Mouse (Mus musculus): Measurements from ENCODE around the gene Pdzrn4. TPM values are rescaled to one million over a fixed set of nuclear protein-coding genes. Genes with fewer than 3 reads are reported as not detected.

The Pdzrn4 gene
- polyA plus RNA-seq, 1 experiment from 2014 or later, result 15.9 TPM

DNA sequence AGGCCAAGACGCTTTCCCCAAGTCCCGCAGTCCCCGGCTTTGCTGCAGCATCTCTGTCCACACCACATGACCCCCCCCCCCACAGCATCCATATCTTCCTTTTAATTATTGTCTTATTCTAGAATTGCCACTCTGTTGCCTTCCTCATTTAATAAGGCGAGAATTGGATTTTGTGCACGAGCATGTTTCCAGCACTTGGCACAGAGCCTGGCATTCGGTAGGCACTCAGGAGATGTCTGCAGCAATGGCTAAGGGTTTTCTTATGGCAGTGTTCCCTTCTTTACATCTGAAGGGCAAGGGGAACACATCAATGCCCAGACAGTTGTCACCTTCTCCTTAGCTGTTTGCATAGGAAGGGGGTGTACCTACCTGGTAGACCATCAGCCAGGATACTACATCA lies 282.9 kb downstream of the Pdzrn4 start:
- H3K27ac ChIP-seq, result no peak overlapping the region
- no peaks in the 10 kb centered on the region for H3K9me3 ChIP-seq
- H3K36me3 ChIP-seq, result no peaks in the 10 kb centered on the region
- H3K9ac ChIP-seq, result no peak overlapping the region
- H3K4me2 ChIP-seq (replicated peaks), result no peak overlapping the region
- no peaks in the 10 kb centered on the region for H3K27me3 ChIP-seq (replicated peaks)
- 97% methylated on average over 6 of the region's 6 CpGs for WGBS
- H3K4me3 ChIP-seq, result no peak overlapping the region
- H3K4me1 ChIP-seq, result no peaks in the 10 kb centered on the region
- ATAC-seq (ENCODE audit: low FRiP score, low read depth), result no peak

DNA sequence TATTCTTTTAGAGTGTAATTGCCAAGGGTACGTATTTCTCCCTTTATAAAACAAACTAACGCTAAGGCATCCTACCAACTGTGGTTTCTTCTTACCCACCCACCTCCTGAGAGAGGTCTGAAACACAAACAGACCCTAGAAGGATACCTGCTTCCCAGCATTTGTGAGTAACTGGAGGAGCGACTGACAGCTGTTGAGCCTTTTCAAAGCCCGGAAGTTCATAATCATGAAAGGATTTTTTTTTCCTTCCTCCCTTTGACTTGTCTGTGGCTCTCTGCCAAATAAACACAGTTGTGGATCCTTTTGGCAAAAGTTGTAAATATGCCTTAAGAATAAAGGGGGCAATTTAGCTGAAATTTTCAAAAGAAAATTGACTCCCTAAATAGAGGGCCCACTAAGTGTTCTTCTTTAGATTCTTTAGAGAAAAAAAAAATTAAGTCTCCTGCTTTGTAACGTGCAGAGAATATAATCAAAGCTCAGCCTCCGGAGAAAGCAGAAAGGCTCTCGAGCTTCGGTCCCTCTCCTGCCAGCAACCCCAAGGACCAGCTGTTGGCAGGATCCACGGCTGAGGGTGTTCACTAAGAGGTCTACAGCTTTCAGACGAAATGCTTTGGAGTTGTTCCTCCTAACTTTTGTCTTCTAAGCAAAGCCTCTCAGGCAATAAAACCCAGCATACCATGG lies 299.7 kb downstream of the Pdzrn4 start:
- no peak for ATAC-seq (ENCODE audit: low FRiP score, low read depth)
- Histone ChIP-seq H3K9me3 (no peaks in the 10 kb centered on the region), H3K9ac (no peak overlapping the region), H3K4me1 (peaks cover 6% of the 10 kb centered on the region; the same call in 1 of the 2 replicates), H3K4me2 (replicated peaks) (no peak overlapping the region), H3K27me3 (replicated peaks) (no peaks in the 10 kb centered on the region), H3K4me3 (no peak overlapping the region), H3K36me3 (no peaks in the 10 kb centered on the region), H3K27ac (no peak overlapping the region)
- 29% methylated on average over 10 of the region's 10 CpGs for WGBS

DNA sequence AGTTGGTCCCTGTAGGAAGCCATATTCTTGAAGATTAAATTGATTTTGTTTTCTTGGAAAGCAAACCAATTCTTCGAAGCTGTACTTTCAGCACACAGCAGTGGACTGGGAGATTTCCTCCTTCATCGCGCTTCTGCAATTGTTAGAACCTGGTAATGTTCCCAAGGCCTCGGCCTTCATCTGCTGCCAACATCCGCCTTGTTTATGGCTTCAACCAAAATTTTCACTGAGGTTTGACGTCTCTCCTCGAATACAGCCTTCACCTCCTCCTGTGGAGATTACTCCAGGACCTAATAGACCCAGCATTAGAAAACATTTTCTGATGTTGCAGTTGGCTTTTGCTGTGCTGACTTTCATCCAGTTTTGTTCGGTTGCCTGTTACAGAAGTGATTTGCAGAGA lies 307.5 kb downstream of the Pdzrn4 start:
- ATAC-seq (ENCODE audit: low FRiP score, low read depth), result no peak
- 82% methylated on average over 8 of the region's 8 CpGs for WGBS
- no peaks in the 10 kb centered on the region for H3K27me3 ChIP-seq (replicated peaks)
- H3K9me3 ChIP-seq, result no peaks in the 10 kb centered on the region
- no peaks in the 10 kb centered on the region for H3K4me1 ChIP-seq
- H3K27ac ChIP-seq, result no peak overlapping the region
- H3K36me3 ChIP-seq, result no peaks in the 10 kb centered on the region
- H3K4me2 ChIP-seq (replicated peaks), result no peak overlapping the region
- H3K4me3 ChIP-seq, result no peak overlapping the region
- no peak overlapping the region for H3K9ac ChIP-seq

DNA sequence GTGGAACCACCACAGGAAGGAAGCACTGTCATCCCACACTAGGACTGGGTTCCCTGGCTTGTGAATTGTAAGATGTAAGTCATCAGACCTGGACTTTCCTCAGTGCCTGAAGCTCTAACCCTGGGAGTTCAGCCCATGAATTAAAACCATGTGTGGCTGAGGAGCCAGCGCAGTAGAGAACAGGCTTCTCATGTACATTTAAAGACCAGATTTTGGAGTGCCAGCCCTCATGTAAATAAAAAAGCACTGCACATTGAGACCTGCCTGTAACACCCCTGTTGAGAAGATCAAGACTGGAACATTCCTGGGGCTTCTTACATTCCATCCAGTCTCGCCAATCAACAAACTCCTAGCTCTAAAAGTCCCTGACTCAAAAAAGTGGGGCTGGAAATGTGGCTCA lies 342.0 kb downstream of the Pdzrn4 start:
- no peaks in the 10 kb centered on the region for H3K9me3 ChIP-seq
- 75% methylated on average over 2 of the region's 2 CpGs for WGBS
- no peaks in the 10 kb centered on the region for H3K27me3 ChIP-seq (replicated peaks)
- no peak overlapping the region for H3K4me3 ChIP-seq
- no peaks in the 10 kb centered on the region for H3K4me1 ChIP-seq
- no peak overlapping the region for H3K27ac ChIP-seq
- H3K36me3 ChIP-seq, result no peaks in the 10 kb centered on the region
- no peak overlapping the region for H3K9ac ChIP-seq
- ATAC-seq (ENCODE audit: low FRiP score, low read depth), result no peak
- H3K4me2 ChIP-seq (replicated peaks), result no peak overlapping the region

DNA sequence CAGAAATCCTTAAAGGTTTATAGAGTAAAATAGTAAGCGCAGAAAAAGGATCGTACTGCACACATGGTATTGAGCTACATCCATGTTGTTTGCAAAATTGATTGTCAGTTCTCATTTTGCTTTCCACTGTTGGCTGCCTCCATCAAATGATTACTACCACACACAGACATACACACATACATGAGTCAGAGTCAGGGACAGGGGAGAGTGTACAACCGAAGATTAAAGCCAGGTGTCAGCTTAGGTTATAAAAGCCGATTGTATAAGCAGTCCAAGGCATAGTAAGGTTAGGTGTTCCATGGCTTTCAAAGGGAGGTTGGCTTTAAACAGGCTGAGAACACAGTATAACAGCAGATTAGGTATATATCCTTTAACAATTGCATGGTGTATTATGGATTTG lies 343.2 kb downstream of the Pdzrn4 start:
- no peak overlapping the region for H3K4me2 ChIP-seq (replicated peaks)
- WGBS, result 92% methylated on average over 4 of the region's 4 CpGs
- H3K9ac ChIP-seq, result no peak overlapping the region
- H3K9me3 ChIP-seq, result no peaks in the 10 kb centered on the region
- no peak for ATAC-seq (ENCODE audit: low FRiP score, low read depth)
- no peaks in the 10 kb centered on the region for H3K36me3 ChIP-seq
- no peak overlapping the region for H3K4me3 ChIP-seq
- H3K27ac ChIP-seq, result no peak overlapping the region
- no peaks in the 10 kb centered on the region for H3K27me3 ChIP-seq (replicated peaks)
- H3K4me1 ChIP-seq, result no peaks in the 10 kb centered on the region

DNA sequence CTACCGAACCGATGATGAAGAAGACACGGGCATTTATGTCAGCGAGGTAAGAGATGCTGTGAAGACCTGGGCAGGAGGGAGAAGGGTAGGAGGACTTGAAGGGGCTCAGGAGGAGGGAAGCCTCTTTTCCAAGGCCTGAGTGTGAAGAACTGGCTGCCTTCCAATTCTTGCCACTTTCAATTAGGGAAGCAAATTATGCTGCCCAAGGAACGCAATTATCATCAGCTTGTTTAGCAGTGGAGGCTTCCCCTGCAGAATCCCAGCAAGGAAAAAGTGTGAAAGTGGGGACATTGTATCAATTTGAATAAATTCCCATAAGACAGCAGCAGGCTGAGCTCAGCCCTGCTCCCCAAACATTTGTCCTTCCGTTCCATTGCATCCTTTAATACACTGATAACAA lies 346.9 kb downstream of the Pdzrn4 start:
- no peaks in the 10 kb centered on the region for H3K4me1 ChIP-seq
- no peak overlapping the region for H3K9ac ChIP-seq
- peak; percentile 48; the same call in 1 of the 2 replicates for ATAC-seq (ENCODE audit: low FRiP score, low read depth)
- H3K27ac ChIP-seq, result no peak overlapping the region
- H3K36me3 ChIP-seq, result no peaks in the 10 kb centered on the region
- no peak overlapping the region for H3K4me3 ChIP-seq
- 61% methylated on average over 6 of the region's 6 CpGs for WGBS
- no peaks in the 10 kb centered on the region for H3K27me3 ChIP-seq (replicated peaks)
- H3K9me3 ChIP-seq, result no peaks in the 10 kb centered on the region
- H3K4me2 ChIP-seq (replicated peaks), result no peak overlapping the region

DNA sequence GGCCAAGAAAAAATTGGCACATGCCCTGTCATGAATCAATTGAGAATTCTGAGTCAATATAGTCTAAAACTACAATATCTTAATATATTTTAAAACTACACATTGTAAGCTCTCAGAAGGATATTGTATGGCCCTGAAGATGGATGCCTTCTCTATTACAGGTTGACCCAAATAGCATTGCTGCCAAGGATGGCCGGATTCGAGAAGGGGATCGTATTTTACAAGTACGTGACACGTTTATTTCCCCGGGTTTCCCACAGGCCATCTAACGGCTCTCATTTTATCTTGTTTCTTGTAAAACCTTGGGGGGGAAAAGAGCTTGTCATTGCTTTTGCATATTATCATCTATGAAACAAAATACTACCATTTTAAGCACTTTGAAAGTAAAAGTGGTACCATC lies 349.4 kb downstream of the Pdzrn4 start:
- no peaks in the 10 kb centered on the region for H3K27me3 ChIP-seq (replicated peaks)
- H3K9me3 ChIP-seq, result no peaks in the 10 kb centered on the region
- no peak overlapping the region for H3K4me3 ChIP-seq
- no peak overlapping the region for H3K27ac ChIP-seq
- no peak overlapping the region for H3K9ac ChIP-seq
- no peak for ATAC-seq (ENCODE audit: low FRiP score, low read depth)
- H3K4me2 ChIP-seq (replicated peaks), result no peak overlapping the region
- 66% methylated on average over 7 of the region's 7 CpGs for WGBS
- H3K4me1 ChIP-seq, result no peaks in the 10 kb centered on the region
- H3K36me3 ChIP-seq, result no peaks in the 10 kb centered on the region

DNA sequence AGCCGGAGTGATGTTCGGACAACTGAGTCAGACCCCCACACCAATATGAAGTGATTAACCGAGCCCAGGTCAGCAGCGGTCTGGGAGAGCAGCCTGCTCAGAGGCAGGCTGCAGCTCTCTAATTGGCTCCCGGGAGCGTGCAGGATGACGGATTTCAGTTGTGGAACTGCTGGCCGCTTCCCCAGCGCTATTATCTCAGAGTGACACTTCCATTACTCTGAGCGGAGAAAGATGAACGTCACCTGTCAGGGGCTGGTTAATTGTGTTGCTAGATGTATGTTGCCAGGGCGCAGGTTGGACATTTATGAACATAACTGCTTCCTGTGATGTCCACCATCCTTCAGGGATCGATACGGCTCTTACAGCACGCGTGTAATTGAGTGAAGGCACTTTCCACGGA lies 355.5 kb downstream of the Pdzrn4 start:
- Histone ChIP-seq H3K36me3 (no peaks in the 10 kb centered on the region), H3K9me3 (no peaks in the 10 kb centered on the region), H3K4me1 (no peaks in the 10 kb centered on the region), H3K9ac (no peak overlapping the region), H3K27ac (no peak overlapping the region; the same call in 1 of the 2 replicates), H3K4me3 (no peak overlapping the region), H3K27me3 (replicated peaks) (no peaks in the 10 kb centered on the region), H3K4me2 (replicated peaks) (peak overlapping the region; percentile 4; the same call in 1 of the 2 replicates)
- ATAC-seq (ENCODE audit: low FRiP score, low read depth), result peak; percentile 58; the same call in 1 of the 2 replicates
- WGBS, result 71% methylated on average over 17 of the region's 17 CpGs

DNA sequence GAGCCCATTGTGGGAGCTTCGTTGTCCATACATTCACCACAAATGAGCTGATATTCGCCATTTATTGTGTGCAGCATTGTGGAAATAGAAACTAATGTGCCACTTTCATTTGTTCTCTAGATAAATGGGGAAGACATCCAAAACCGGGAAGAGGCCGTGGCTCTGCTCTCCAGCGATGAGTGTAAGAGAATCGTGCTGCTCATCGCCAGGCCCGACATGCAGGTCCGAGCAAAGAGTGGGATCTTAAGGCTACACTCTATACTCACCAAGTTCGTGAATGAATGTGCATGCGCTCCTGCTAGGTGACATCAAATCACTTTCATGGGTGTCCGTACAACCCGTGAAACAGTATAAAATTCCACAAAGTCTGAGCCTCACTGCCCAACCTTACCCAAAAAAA lies 355.9 kb downstream of the Pdzrn4 start:
- no peaks in the 10 kb centered on the region for H3K27me3 ChIP-seq (replicated peaks)
- no peaks in the 10 kb centered on the region for H3K4me1 ChIP-seq
- H3K4me3 ChIP-seq, result no peak overlapping the region
- H3K9ac ChIP-seq, result no peak overlapping the region
- H3K36me3 ChIP-seq, result no peaks in the 10 kb centered on the region
- no peaks in the 10 kb centered on the region for H3K9me3 ChIP-seq
- ATAC-seq (ENCODE audit: low FRiP score, low read depth), result no peak
- no peak overlapping the region; the same call in 1 of the 2 replicates for H3K27ac ChIP-seq
- 78% methylated on average over 13 of the region's 13 CpGs for WGBS
- no peak overlapping the region for H3K4me2 ChIP-seq (replicated peaks)

DNA sequence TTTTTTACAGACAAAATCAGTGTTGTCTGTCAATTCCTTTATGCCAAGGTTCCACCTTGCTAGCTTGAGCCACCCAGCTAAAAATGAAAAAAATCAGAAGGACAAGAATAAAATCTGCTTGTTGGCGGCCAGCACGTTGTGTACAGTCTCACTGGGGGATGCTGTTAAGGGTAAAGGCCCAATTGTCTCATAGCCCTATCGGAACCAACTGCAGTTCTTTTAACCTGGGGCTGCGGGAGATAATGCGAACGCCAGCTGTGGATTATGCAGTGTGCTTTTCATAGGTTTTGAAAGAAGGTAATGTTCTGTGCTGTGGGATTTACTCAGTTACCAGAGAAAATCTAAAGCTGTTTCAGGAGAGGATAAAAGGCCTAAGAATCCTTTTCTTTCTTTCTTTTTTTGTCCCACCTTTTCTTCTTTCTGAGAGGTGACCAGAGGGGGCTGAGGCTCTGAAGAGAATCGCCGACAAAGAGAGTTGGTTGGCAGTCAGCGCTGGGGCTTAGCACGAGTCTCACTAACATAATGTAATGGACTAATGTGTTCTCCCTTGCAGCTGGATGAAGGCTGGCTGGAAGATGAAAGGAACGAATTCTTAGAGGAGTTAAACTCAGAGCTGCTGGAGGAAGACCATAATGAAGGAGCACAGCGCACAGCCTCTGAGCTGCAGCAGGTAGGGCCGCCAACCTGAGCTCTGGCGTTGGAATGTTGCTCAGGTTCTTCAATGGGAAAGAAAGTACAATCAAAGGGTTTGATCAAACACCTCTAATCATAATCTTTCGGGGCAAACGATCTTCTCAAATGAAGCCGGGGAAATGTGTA lies 360.6 kb downstream of the Pdzrn4 start:
- 65% methylated on average over 17 of the region's 17 CpGs for WGBS
- H3K4me2 ChIP-seq (replicated peaks), result no peak overlapping the region
- no peak for ATAC-seq (ENCODE audit: low FRiP score, low read depth)
- H3K4me1 ChIP-seq, result no peaks in the 10 kb centered on the region
- no peak overlapping the region for H3K9ac ChIP-seq
- H3K27me3 ChIP-seq (replicated peaks), result no peaks in the 10 kb centered on the region
- H3K27ac ChIP-seq, result no peak overlapping the region
- no peaks in the 10 kb centered on the region for H3K9me3 ChIP-seq
- no peaks in the 10 kb centered on the region for H3K36me3 ChIP-seq
- no peak overlapping the region for H3K4me3 ChIP-seq

DNA sequence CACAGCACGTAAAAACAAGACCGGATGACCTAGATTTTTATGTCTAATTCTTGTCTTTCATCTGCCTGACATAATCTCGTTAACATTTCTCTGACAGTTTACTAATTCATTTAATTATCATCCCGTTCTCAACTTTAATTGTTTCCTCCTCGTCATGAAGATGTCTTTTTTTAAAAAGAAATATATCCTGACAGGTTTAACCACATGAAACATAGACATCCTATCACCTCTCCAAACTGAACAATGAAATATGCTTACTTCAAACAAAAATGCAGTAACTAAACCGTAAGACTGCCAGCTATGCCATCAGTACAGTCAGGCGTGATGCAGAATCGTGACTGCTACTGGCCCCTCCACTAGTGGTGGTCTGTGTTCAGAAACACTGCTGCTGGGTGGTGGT lies 362.3 kb downstream of the Pdzrn4 start:
- Histone ChIP-seq H3K4me3 (no peak overlapping the region), H3K9me3 (no peaks in the 10 kb centered on the region), H3K36me3 (no peaks in the 10 kb centered on the region), H3K9ac (no peak overlapping the region), H3K27me3 (replicated peaks) (no peaks in the 10 kb centered on the region), H3K4me1 (no peaks in the 10 kb centered on the region), H3K27ac (no peak overlapping the region), H3K4me2 (replicated peaks) (no peak overlapping the region)
- no peak for ATAC-seq (ENCODE audit: low FRiP score, low read depth)
- 88% methylated on average over 8 of the region's 8 CpGs for WGBS

DNA sequence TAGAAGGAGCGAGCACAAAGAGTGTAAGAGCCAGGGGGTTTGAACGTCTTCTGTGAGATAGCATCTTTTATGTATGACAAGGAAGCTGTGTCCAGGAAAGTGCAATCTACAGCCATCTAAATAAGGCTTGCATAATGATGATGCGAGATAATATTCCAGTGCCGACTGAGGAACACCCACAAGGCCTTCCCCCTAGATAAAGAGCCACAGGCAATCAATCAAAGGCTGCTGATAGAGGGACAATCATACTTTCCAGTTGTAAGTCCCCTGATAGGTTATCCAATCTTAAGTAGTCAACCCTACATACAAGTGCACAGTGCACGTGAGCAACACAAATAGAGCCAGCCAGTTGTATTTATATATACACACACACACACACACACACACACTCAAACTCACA lies 366.6 kb downstream of the Pdzrn4 start:
- Histone ChIP-seq H3K27ac (no peak overlapping the region), H3K4me3 (no peak overlapping the region), H3K9me3 (no peaks in the 10 kb centered on the region), H3K27me3 (replicated peaks) (no peaks in the 10 kb centered on the region), H3K36me3 (no peaks in the 10 kb centered on the region), H3K4me1 (no peaks in the 10 kb centered on the region), H3K4me2 (replicated peaks) (no peak overlapping the region), H3K9ac (no peak overlapping the region)
- ATAC-seq (ENCODE audit: low FRiP score, low read depth), result no peak
- WGBS, result 88% methylated on average over 5 of the region's 5 CpGs

DNA sequence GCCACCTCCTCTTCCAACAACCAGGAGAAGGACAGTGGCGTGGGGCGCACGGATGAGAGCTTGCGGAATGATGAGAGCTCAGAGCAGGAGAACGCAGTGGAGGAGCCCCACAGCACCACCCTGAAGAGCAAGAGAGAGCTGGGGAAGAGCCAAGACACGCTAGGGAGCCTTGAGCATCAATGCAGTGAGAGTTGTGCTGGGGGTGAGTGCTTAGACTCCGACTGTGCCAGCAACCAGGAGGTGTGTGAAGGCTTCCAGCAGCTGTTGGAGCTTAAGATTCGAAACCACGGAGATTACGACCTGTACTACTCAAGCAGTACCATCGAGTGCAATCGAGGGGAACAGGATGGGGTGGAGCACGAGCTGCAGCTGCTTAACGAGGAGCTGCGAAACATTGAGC lies 372.9 kb downstream of the Pdzrn4 start:
- no peaks in the 10 kb centered on the region for H3K4me1 ChIP-seq
- H3K9me3 ChIP-seq, result no peaks in the 10 kb centered on the region
- H3K9ac ChIP-seq, result no peak overlapping the region
- H3K4me3 ChIP-seq, result no peak overlapping the region
- no peak overlapping the region for H3K4me2 ChIP-seq (replicated peaks)
- H3K27ac ChIP-seq, result no peak overlapping the region
- WGBS, result 86% methylated on average over 15 of the region's 15 CpGs
- ATAC-seq (ENCODE audit: low FRiP score, low read depth), result no peak
- H3K36me3 ChIP-seq, result no peaks in the 10 kb centered on the region
- no peaks in the 10 kb centered on the region for H3K27me3 ChIP-seq (replicated peaks)
